Mouse (Mus musculus): ENCODE data around the gene Ttll8.

Ttll8 gene

GRCm38 (mm10) chr15:88954368-88955072 lies at the start of gene Ttll8:
Gene Ttll8, minus strand, starts transcription at chr15:88954418.
- in situ Hi-C loops (cut with MboI; ENCODE audit: unreplicated experiment in 2 of 2): no loop called here

GRCm38 (mm10) chr15:89001245-89001644 lies 47.0 kb upstream of the Ttll8 start:
- in situ Hi-C loops (cut with MboI; ENCODE audit: unreplicated experiment in 2 of 2): no loop called here

GRCm38 (mm10) chr15:89000367-89000766 lies 46.1 kb upstream of the Ttll8 start:
- in situ Hi-C loops (cut with MboI; ENCODE audit: unreplicated experiment in 2 of 2): no loop called here

DNA sequence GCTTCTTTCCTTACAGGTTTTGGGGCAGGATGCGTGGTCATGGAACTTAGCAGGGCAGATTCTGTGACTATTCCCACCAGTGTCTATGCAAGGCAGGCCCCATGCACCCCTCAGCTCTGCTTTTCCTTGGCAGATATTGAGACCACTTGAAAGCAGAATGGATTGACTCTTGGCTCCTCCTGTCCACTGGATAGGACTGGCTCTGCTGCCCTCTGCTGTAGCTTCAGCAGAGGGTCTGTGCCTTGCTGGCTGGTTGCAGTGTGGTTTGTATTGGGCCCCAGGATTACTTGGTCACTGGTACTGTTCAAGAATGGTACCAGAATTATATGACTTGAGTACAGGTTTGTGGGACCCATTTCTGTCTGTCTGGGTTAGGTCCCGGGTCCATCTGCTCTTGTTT lies 44.9 kb upstream of the Ttll8 start:
- in situ Hi-C loops (cut with MboI; ENCODE audit: unreplicated experiment in 2 of 2): no loop called here

GRCm38 (mm10) chr15:88998636-88999035 lies 44.4 kb upstream of the Ttll8 start:
- in situ Hi-C loops (cut with MboI; ENCODE audit: unreplicated experiment in 2 of 2): no loop called here

GRCm38 (mm10) chr15:88989236-88989635 lies 35.0 kb upstream of the Ttll8 start:
- in situ Hi-C loops (cut with MboI; ENCODE audit: unreplicated experiment in 2 of 2): no loop called here

GRCm38 (mm10) chr15:88982534-88983079 lies 28.4 kb upstream of the Ttll8 start, which contains the start of gene Mov10l1:
Gene Mov10l1, plus strand, starts transcription at chr15:88982909.
- in situ Hi-C loops (cut with MboI; ENCODE audit: unreplicated experiment in 2 of 2): no loop called here

GRCm38 (mm10) chr15:88979138-88979446 lies 24.9 kb upstream of the Ttll8 start:
- in situ Hi-C loops (cut with MboI; ENCODE audit: unreplicated experiment in 2 of 2): no loop called here

DNA sequence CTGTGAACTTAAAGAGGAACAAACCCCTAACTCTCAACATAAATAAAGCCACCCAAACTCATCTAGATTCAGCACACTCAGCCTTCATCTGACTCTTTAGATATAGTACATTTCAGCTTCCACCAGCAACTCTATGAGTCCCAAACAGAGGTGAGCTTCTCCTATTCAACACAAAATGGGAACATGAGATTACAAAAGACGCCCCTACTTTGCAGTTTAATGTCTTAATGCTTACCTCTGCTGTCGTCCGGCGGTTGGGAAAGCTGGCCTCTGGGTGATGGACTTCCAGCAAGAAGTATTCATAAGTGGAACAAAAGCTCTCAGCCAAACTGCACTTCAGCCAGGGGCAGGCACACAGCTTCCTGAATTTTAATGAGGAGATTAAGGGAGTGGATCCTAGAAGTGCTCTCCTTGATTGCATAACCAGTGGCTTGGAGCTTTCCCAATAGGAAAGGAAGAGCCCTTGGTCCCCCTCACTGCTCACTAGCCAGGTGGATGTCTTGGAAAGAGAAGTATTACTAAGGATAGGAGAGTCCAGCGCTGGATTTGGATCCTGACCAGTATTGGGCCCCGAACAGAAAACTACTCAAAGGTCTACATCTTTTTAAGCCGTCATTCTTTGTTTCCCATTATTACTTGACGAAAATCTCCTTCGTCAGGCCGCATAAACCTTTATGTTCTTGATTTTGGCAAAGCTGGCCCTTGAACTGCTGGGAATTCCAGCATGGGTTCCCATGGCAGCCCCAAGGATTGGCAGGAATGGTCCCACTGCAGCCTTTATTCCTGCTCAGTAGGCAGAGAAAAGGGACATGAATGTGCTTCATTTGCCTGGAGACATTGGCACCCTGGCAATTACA lies 24.3 kb upstream of the Ttll8 start, which contains the start of gene Mlc1:
Mlc1 (minus strand) TSS at position 727 of the 857 bp plus-strand sequence.
- in situ Hi-C loops (cut with MboI; ENCODE audit: unreplicated experiment in 2 of 2): no loop called here

- in situ Hi-C loops (cut with MboI; ENCODE audit: unreplicated experiment in 2 of 2): no loop called here
These were observed 18.1 kb upstream of the Ttll8 start for GRCm38 (mm10) chr15:88972300-88972699.

DNA sequence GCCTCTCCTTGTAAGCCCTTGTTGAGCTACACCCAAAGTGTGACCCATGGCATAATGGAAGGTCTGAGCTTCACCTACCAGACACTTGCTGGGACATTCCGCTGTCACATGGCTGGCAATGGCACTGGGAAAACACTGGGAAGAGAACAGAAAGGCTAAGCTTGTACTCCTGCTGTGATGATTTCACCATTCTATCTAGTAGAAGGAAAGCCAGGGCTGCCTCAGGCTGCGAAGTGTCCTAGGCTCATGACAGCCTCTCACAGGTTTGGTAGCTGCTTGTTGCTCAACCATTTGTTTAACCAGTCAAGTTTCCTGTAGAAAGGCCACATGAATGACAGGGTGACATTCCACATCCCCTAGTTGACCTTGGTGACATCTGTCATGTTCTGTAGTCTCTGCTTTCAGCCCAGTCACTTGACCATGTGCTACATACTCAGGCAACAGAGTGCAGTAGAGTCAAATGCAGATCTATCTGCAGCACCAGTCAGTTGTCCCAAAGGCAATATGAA lies 9.9 kb upstream of the Ttll8 start:
- in situ Hi-C loops (cut with MboI; ENCODE audit: unreplicated experiment in 2 of 2): no loop called here

DNA sequence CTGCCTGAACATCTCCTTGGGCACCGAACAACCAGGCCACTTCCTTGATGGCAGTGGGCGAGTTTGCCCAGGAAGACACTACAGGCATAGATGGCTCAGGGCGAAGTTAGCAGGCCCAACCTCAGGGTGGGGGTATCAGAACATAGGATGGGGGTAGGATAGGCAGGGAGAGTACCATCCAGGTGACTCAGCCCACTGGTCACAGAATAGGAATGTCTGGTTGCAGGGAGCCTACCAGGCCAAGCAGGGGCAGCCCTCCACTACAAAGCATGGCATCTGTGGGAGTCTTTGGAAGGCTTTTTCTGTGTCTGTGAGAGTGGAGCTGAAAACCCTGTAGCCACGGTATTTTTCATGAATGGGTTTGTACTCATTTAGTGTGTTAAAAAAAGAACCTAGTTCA lies 3.3 kb upstream of the Ttll8 start:
- in situ Hi-C loops (cut with MboI; ENCODE audit: unreplicated experiment in 2 of 2): no loop called here

- in situ Hi-C loops (cut with MboI; ENCODE audit: unreplicated experiment in 2 of 2): no loop called here
These were observed 1.1 kb upstream of the Ttll8 start for GRCm38 (mm10) chr15:88955342-88955741.

DNA sequence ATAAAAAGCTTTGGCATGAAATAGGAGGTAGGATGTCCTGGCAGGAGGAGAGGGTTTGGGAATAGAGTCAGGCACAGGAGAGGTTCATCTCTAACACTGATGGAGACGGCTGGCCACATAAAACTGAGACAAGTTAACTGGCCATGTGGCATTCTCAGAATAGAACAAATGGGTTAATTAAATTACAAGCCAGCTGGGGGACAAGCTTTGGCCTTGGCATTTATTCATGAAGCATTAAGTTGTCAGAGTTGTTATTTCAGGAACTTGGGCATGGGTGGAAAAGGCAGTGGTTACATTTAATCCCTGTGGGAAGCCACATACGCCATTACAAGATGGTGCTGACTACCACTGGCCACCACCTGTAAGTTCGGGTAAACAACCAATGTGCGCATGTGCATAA lies 3.0 kb downstream of the Ttll8 start:
- in situ Hi-C loops (cut with MboI; ENCODE audit: unreplicated experiment in 2 of 2): no loop called here

DNA sequence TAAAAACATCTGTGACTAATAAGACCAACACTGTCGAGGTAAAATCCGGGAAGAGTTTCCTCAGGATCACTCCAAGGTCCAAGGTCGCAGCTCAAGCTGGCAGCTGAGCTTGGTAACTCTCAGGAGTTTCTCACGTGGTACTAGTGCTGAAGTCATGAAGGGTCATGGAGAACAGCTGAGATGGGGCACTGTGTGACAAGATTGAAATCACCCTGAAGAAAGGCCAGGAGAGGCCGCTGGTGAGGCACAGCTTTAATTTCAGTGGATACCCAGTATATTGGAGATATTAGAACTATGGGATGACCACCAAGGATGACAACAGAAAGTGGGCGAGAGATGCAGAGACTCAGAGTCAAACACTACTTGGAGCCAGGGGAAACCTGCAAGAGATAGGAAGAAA lies 7.4 kb downstream of the Ttll8 start:
- in situ Hi-C loops (cut with MboI; ENCODE audit: unreplicated experiment in 2 of 2): no loop called here

GRCm38 (mm10) chr15:88943896-88944551 lies 10.2 kb downstream of the Ttll8 start:
- in situ Hi-C loops (cut with MboI; ENCODE audit: unreplicated experiment in 2 of 2): no loop called here

- in situ Hi-C loops (cut with MboI; ENCODE audit: unreplicated experiment in 2 of 2): no loop called here
These were observed 11.4 kb downstream of the Ttll8 start for GRCm38 (mm10) chr15:88942783-88943182.

- in situ Hi-C loops (cut with MboI; ENCODE audit: unreplicated experiment in 2 of 2): no loop called here
These were observed 16.9 kb downstream of the Ttll8 start for GRCm38 (mm10) chr15:88937291-88937650.

GRCm38 (mm10) chr15:88936619-88937290 lies 17.5 kb downstream of the Ttll8 start:
- in situ Hi-C loops (cut with MboI; ENCODE audit: unreplicated experiment in 2 of 2): no loop called here

GRCm38 (mm10) chr15:88934141-88934540 lies 20.1 kb downstream of the Ttll8 start:
- in situ Hi-C loops (cut with MboI; ENCODE audit: unreplicated experiment in 2 of 2): no loop called here

All from v-Abl transformed pro-B cells (cell line).